Mouse (Mus musculus) heart, adult 9 months (tissue): Measurements from ENCODE around the gene Lifr.

ENCODE experiments used
- DNase-seq, 2 experiments: peaks; one replicate each; pipeline ENCODE4 v3.0.0; 2022; ENCODE audit warnings: low spot score in 2 of 2

Gene Lifr

GRCm38 (mm10) chr15:7128627-7129126, 38.3 kb downstream of the Lifr start:
- DNase-seq, result peak; percentile 62 to 63

GRCm38 (mm10) chr15:7129127-7129943, 38.9 kb downstream of the Lifr start:
- peak; percentile 91 to 93 for DNase-seq

DNA sequence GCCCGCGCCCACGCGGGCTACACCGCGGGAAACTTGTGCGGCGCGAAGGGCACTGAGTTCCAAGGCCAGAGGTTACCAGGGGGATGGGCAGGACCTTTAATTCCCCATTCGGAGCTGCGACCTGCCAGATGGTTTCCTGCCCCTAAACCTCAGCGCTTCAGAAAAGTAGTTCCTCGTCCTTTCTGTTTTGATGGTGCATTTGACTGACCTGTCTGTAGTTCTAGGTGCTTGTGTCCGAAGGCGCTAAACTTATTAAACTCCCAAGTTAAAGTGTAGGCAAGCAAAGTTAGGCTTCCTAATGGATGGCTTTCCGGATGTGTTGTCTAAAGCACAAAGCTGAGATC, 39.5 kb downstream of the Lifr start:
- DNase-seq, result peak in 1 of 2 experiments; percentile 41

DNA sequence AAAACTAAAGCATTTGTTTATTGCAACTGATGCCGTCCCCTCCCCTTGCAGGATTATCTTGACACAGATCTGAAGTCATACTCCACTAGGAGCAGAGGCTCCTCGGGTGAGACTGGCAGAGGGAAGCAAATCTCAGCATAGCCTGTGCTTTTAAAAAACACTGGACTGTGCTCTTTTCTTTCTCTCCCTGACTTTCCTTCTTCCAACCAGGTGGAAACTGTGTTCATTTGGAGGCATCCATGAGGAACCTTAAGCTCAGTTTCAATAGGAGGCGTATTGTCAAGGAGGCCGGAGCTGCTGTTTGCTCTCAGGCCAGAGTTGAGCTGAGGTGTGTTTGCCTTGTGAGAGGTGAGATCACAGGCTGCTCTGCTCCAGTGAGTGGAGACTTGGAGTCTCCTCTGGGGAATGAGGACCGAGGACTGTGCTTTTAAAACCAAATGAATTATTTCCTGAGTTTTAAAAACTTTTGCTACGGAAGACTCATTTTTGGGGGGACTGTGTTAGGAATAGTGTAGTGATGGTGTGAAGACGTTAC, 40.3 kb downstream of the Lifr start:
- no peak for DNase-seq

GRCm38 (mm10) chr15:7132741-7133140, 42.3 kb downstream of the Lifr start:
- no peak for DNase-seq

DNA sequence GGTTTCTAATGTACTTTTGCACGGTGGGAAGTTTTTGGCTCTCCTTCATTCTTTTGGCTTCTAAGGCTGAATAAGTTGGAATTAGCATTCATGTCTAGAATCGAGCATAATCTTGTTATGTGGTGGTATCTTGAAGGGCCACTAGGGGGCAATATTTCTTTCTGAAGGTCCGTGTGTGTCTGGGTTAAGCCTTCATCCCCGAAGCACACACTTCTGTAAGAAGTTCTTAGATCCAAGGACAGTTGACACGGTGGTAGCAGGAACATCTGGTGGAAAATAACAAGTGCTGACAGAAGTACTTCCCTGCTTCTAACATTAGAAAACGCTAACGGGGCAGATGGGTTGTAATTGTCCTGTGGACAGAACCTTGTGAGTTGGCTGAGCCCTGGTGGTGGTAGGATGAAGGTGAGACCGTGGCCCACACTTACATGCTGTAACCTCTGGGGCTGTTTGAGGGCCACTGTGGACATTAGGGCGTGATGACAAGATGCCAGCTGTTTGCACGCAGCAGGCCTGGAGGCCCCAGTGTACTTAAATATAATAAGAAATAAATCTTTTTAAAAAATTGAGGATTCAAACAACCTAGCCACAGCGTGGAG, 44.1 kb downstream of the Lifr start:
- DNase-seq, result peak; percentile 60 to 63

DNA sequence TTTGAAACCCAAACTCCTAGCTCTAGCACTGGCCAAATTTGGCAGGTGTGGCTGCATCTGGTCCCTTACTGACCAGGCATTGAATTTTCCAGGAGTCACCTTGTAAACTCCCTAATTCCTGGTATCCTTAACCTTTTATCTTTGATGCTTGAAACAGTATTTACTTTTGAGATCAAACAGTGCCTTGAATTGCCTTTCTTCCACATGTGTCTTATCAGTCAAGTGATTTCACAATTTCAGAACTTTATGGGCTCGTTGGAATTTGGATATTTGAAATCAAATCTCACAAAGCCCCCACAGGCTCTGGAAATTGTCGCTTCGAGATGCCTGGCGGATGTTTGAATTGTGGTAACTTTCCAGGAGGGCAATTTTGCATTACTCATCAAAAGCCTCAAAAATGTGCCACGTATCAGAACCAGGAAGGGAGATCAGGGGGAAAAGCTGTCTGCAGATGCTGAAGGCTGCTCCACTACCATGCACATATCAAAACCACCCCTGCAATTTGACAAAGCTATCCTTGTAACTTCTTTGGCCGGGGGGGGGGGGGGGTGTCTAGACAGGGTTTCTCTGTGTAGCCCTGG, 45.7 kb downstream of the Lifr start:
- no peak for DNase-seq

GRCm38 (mm10) chr15:7136912-7137311, 46.5 kb downstream of the Lifr start:
- peak in 1 of 2 experiments; percentile 63 for DNase-seq

- no peak for DNase-seq
Observed at GRCm38 (mm10) chr15:7137607-7138006, 47.2 kb downstream of the Lifr start.

DNA sequence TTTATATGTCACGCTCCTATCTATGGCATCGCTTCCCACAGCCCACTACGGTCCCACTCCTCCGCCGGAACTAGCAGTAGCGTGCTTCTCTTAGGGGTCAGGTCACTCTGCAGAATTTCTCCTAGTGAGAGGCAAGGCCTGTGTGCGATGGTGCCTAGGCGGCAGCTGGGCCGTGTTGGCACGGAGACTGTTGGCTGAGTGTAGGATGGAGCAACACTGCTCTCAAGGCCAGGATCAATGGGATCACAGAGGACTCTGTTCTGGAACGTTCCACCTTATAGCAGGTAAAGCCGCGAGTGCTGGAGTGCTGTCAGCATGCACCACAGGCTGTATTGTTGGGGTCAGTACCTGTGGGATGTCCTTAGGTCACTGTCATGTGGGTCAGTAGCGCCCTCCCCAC, 48.1 kb downstream of the Lifr start:
- DNase-seq, result no peak

DNA sequence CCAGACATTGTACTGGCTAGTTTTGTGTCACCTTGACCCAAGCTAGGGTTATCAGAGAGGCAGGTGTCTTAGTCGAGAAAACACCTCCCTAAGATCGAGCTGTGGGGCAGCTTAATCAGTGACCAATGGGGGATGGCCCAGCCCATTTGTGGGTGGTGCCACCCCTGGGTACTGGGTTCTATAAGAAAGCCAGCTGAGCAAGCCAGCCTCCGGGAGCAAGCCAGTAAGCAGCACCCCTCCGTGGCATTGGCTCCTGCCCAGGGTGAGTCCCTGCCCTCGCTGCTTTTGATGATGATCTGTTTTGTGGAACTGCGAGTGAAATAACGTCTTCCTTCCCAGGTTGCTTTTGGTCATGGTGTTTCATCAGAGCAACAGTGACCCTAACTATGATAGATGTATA, 49.9 kb downstream of the Lifr start:
- no peak for DNase-seq

GRCm38 (mm10) chr15:7141246-7141645, 50.8 kb downstream of the Lifr start:
- no peak for DNase-seq

DNA sequence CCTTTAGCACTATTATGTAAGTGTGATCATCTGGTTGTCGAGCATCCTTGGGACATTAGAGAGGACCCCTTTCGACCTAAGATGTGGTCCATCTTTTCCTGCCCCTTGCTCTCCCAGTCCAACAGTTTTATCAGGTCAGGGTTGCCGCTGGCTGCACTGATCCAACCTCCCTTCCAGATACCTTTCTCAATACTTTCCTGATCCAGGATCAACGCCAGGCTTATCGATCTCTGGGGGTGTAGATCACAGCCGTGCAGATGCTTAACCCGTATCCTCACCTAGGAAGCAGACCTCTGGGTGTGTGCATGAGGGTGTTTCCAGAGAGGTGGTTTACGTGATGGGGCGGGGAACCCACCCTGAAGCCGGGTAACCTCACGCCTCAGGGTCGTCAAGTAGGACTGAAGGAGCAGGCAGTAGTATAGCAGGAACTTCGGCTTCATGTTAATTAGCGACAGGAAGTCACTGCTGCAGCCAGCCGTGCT, 53.3 kb downstream of the Lifr start:
- no peak for DNase-seq

DNA sequence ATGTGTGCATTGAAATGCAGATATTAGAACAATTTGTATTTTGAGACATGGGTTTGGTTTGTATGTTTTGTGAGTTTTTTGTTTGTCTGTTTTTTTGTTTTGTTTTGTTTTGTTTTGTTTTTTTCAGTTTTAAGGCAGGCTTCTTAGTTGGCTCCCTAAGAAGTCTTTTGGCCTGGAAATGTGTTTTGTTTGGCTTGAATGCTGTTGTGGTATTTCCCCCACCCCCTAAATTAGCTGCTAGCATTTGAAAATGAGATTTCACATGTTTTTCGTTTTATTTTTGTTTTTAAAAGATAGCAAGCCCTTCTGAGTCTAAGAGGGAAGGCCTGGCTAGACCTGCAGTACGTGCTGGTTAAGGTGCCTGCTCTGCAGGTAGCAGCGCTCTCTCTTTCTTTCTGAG, 54.1 kb downstream of the Lifr start:
- peak in 1 of 2 experiments; percentile 43 for DNase-seq

- DNase-seq, result peak; percentile 55 to 64
Observed at GRCm38 (mm10) chr15:7144942-7145341, 54.5 kb downstream of the Lifr start.

DNA sequence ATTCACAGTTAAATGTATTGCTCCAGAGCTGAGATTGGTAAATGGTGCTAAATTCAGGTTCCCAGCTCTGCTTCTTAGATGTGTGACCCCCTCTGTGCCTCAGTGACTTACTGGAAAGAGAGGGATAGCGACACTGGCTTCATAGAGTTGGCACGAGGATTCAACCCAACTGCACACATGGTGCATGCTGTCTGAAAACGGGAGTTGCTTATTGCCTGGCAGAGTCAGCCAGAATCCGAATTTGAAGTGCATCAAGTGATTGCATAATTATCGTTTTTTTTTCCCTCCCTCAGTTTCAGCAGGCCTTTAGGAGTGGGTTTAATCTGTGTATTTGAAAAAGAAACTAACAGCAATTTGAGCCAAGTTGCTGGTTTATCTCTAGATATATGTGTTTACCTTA, 55.1 kb downstream of the Lifr start:
- DNase-seq, result no peak

- no peak for DNase-seq
Observed at GRCm38 (mm10) chr15:7146529-7146928, 56.1 kb downstream of the Lifr start.

DNA sequence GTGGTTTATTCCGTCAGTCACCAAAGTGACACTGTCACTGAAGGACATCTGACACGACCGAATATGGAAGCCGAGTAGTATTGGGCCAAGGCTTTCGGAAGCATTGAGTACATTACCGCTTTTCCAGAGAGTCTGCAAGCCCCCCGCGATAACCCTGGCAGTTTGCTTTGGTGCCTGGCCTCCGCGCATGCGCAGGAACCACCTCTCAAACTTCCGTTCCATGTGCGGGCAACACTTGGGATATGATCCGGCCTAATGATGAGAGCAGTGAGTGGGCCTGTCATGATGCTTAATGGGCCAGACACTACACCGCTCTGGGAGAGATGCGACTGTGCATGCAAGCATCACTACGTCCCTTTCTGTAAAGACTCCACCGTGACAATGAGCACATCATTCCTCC, 59.4 kb downstream of the Lifr start:
- no peak for DNase-seq

GRCm38 (mm10) chr15:7150591-7150990, 60.2 kb downstream of the Lifr start:
- no peak for DNase-seq

DNA sequence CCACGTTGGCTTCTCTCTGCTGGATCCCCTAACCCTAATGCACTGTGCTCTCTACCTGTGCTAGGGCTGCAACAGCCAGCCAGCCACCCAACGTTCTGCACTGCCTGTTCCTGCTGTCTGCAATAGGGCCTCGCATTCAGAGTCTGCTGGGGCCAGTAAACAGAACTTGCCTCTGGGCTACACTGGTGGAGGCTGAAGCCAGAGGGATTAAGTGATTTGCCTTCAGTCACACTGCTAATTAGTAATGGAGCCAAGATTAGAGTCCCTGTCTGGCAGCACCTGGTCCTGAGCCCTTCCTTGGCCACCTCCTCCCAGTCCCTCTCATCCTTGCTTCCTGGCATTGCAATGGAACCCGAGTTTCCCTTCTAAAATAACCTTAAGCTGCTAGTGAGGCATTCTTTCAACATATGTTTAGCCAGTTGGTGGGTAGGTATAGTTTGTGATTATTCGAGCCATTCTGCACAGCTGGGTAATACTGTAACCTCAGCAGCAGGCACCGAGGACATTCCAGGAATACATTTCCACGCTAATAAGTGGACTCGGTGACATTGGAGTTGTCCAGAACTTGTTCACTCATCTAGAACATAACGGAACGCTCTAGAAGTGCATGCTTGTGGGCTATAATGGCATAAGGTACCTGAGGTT, 61.8 kb downstream of the Lifr start:
- no peak for DNase-seq

DNA sequence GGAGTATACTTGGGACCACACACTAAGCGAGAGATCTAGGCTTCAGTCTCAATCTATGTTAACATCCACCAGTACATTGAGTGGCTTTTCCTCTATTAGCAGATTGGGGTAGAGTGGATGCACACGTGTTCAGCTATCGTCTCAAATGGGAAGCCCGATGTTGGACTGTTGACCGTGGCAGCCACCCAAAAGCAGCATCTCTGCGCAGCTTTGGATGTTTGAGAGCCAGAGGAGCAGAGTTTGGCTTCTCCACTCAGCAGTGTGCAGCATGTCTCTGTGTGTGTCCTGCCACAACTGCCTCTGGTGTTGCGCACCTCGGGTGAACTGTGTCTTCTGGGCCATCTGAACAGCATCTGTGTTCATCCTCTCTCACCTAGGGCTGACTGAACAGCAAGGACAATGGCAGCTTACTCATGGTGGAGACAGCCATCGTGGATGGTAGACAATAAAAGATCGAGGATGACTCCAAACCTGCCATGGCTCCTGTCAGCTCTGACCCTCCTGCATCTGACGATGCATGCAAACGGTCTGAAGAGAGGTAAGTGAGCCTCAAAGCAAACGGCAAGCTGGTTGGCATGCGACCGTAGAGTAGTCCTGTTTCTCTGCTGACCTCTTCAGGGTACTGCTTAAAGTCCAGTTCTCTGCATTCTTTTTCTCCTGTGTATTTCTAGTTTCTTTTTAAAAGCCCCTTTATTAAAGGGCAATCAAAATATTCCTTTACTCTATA, 63.8 kb downstream of the Lifr start:
- DNase-seq, result peak; percentile 69 to 73
